19 mouse cellular contexts compared by ENCODE assay signal in the genomic region with DNA sequence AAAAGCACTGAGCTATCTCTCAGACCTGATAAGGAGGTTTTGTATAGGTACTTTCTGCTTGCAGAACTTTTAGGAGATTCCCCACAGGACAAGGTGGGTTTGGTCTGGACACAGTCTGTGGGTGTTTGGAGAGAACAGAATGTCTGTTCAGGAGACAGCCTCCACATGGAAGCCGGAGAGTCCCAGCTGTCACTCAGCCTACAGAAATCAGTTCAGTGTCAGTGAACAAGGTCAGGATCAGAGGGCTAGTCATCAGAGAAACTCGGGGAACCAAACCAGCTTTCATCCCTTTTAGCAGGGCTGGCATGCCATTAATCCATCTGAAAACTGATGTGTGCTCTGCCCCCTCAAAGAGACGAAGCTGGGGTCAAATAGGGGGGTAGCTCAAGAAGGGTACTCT. TPM values are rescaled to one million over a fixed set of nuclear protein-coding genes. Genes with fewer than 3 reads are reported as not detected.
DNase-seq lines count a peak whose midpoint lies in the region; ATAC-seq and TF ChIP-seq lines count a peak whose summit lies in the region.
"Had no signal": no experiment of that assay in that cellular context is flagged by ENCODE, and none has a peak within 500 bp of the region (broad histone marks: within the 10 kb centered on the region; RNA-seq: fewer than 3 reads in every experiment).

No protein-coding gene starts in this region.

- H3K27me3 ChIP-seq in hindbrain, embryonic 10.5 days (ENCODE audit: insufficient read depth, poor library complexity, severe bottlenecking) = no peaks in the 10 kb centered on the region
- H3K27me3 ChIP-seq in hindbrain, postnatal 0 days (ENCODE audit: insufficient read depth, low read length) = no peaks in the 10 kb centered on the region

- TF ChIP-seq POLR2A in brain, embryonic 14.5 days (IDR thresholded peaks at IDR 0.05; ENCODE audit: borderline replicate concordance, extremely low read depth, insufficient read depth, insufficient read length, poor library complexity, severe bottlenecking) = no peak

- peak; percentile 15 for DNase-seq in hindbrain, embryonic 10.5 days (ENCODE audit: low spot score)
- DNase-seq in hindbrain, postnatal 0 days (ENCODE audit: low spot score) = no peak
- peak; percentile 51 for DNase-seq in retina, postnatal 1 day
- no peak for DNase-seq in retina, embryonic 14.5 days (ENCODE audit: low spot score)
- peak; percentile 35 for DNase-seq in brain, embryonic 14.5 days (ENCODE audit: low read depth)
- DNase-seq in spleen, postnatal 4 days (ENCODE audit: low spot score in 2 of 2) = no peak
- DNase-seq: adrenal gland, adult 2 months; adrenal gland, postnatal 25 days; cerebellum, adult 11 months; cerebellum, adult 9-10 months; gastrocnemius, postnatal 10 days; heart, adult 18-20 months; heart, postnatal 10 days; heart, postnatal 4 days had no signal

- no peak overlapping the region for H3K4me2 ChIP-seq in hindbrain, postnatal 0 days (ENCODE audit: low read depth, low read length)
- H3K4me2 ChIP-seq: embryonic facial prominence, embryonic 13.5 days; forebrain, embryonic 12.5 days; hindbrain, embryonic 13.5 days had no signal

- ATAC-seq in hindbrain, postnatal 0 days = no peak
- ATAC-seq: forebrain, embryonic 16.5 days had no signal

- no peaks in the 10 kb centered on the region for H3K9me3 ChIP-seq in hindbrain, embryonic 10.5 days
- H3K9me3 ChIP-seq in hindbrain, postnatal 0 days (ENCODE audit: low read length) = no peaks in the 10 kb centered on the region
- H3K9me3 ChIP-seq: embryonic facial prominence, embryonic 13.5 days; forebrain, embryonic 12.5 days; heart, embryonic 10.5 days; hindbrain, embryonic 13.5 days had no signal

- no peak overlapping the region for H3K9ac ChIP-seq in hindbrain, postnatal 0 days (replicated peaks; ENCODE audit: low read length)
- H3K9ac ChIP-seq: embryonic facial prominence, embryonic 13.5 days; forebrain, embryonic 12.5 days; hindbrain, embryonic 13.5 days had no signal

- H3K36me3 ChIP-seq in hindbrain, embryonic 10.5 days = no peaks in the 10 kb centered on the region
- H3K36me3 ChIP-seq in hindbrain, postnatal 0 days (ENCODE audit: insufficient read depth, low read length) = no peaks in the 10 kb centered on the region
- H3K36me3 ChIP-seq: embryonic facial prominence, embryonic 13.5 days; forebrain, embryonic 12.5 days; heart, embryonic 10.5 days; hindbrain, embryonic 13.5 days had no signal

- H3K4me3 ChIP-seq in hindbrain, embryonic 10.5 days = no peak overlapping the region
- no peak overlapping the region for H3K4me3 ChIP-seq in hindbrain, postnatal 0 days (ENCODE audit: low read length)
- H3K4me3 ChIP-seq: embryonic facial prominence, embryonic 13.5 days; forebrain, embryonic 12.5 days; heart, embryonic 10.5 days; hindbrain, embryonic 13.5 days had no signal

- WGBS in hindbrain, embryonic 10.5 days = 35% methylated on average over 3 of the region's 3 CpGs
- 24% methylated on average over 3 of the region's 3 CpGs for WGBS in hindbrain, postnatal 0 days

- H3K4me1 ChIP-seq in hindbrain, embryonic 10.5 days (replicated peaks) = peaks cover 64% of the 10 kb centered on the region
- H3K4me1 ChIP-seq in hindbrain, postnatal 0 days (ENCODE audit: insufficient read depth, low read length) = peaks cover 33% of the 10 kb centered on the region

- no peak for TF ChIP-seq CTCF in hindbrain, postnatal 0 days (IDR thresholded peaks at IDR 0.05; ENCODE audit: low read depth)
- no peak for TF ChIP-seq CTCF in brain, embryonic 14.5 days (IDR thresholded peaks at IDR 0.05; ENCODE audit: borderline replicate concordance, extremely low read depth, insufficient read depth, insufficient read length)

- H3K27ac ChIP-seq in hindbrain, embryonic 10.5 days = no peak overlapping the region
- H3K27ac ChIP-seq in hindbrain, postnatal 0 days = no peak overlapping the region
- H3K27ac ChIP-seq: embryonic facial prominence, embryonic 13.5 days; forebrain, embryonic 12.5 days; heart, embryonic 10.5 days; hindbrain, embryonic 13.5 days had no signal

RNA-seq across cellular contexts. Expression of gene Sfswap, which starts 48.5 kb away (rescaled TPM):
- polyA plus RNA-seq in hindbrain, embryonic 10.5 days (2016; fragmentation: Nextera tagmentation; extraction: Ambion mirVana) = 39.8 and 46.3 TPM in 2 replicates
- total RNA-seq in hindbrain, postnatal 0 days (2014; rRNA removed) = 90.7 and 97.3 TPM in 2 replicates
- polyA plus RNA-seq in hindbrain, postnatal 0 days (2015; fragmentation: Nextera tagmentation; extraction: Ambion mirVana) = 44.3 and 48.9 TPM in 2 replicates
- 199 and 207 TPM in 2 replicates for polyA plus RNA-seq in brain, embryonic 14.5 days (2012; rRNA removed)

Comparison
In these comparisons a context has a peak if more than half of its experiments do, and no peak if none do; other contexts are left out.
1. DNase-seq: peak in hindbrain, embryonic 10.5 days (single experiment), retina, postnatal 1 day (single experiment) and brain, embryonic 14.5 days (single experiment); none in hindbrain, postnatal 0 days (single experiment), retina, embryonic 14.5 days (single experiment) and spleen, postnatal 4 days (0 of 2).